Mouse (Mus musculus): ENCODE measurements around the gene Dhx58. TPM values are rescaled to one million over a fixed set of nuclear protein-coding genes. Genes with fewer than 3 reads are reported as not detected.
A peak's percentile ranks its signal among the peaks of the same experiment; 100 is the strongest.

Dhx58 gene
- 2.3 and 4.1 TPM in 2 replicates for total RNA-seq (2012; rRNA removed)

DNA sequence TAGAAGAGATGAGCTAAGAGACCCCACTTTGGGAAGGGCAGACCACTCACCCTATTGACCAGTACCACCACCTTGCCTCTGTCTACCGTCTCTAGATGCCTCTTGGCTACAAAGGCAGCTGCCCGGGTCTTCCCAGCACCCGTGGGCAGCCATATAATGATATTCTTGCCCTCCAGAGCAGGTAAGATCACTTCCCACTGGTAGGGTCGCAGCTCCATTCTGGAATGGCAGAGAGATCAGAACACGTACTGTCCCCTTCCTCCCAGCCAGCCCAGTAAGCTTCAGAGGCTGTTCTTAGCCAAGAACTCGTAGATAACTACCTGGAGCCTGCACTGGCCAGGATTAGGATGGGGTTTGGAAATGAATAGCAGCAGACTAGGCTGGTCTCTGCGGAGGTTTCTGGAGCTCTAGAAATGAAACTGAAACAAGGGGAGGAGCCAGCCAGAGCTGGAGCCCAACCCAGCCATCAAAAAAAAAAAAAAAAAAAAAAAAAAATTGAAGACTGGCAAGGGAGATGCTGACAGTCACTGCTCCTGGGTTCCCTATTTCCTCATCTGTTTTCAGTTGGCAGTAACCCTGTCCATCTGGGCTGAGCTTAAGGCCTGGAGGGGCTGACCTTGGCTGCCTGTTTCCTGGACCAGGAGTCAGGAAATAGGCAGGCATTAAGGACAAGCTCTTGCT lies at the start of gene Dhx58:
Gene Dhx58, minus strand, starts transcription at position 421 of the 681 bp plus-strand sequence.
- DNase-seq (ENCODE audit: low read depth, low spot score) = no peak
- Histone ChIP-seq H3K27ac (ENCODE audit: insufficient read depth, low read depth, low read length, poor library complexity, severe bottlenecking) (no peak within 1 kb of the TSS), H3K9me3 (ENCODE audit: control insufficient read depth, insufficient read depth, low read depth, low read length) (no peaks in the 10 kb centered on the region), H3K36me3 (ENCODE audit: control insufficient read depth, insufficient read depth, low read length, poor library complexity, severe bottlenecking) (peaks cover 43% of the 10 kb centered on the region), H3K4me3 (ENCODE audit: insufficient read depth in 1 of 2, low read depth in 1 of 2, low read length in 2 of 2, poor library complexity in 1 of 2, severe bottlenecking in 1 of 2) (no peak within 1 kb of the TSS), H3K9ac (ENCODE audit: insufficient read depth, low read depth, low read length, poor library complexity, severe bottlenecking) (no peak within 1 kb of the TSS), H3K4me1 (ENCODE audit: control insufficient read depth in 2 of 2, insufficient read depth in 2 of 2, low read length in 2 of 2, poor library complexity in 1 of 2) (peaks cover 2 to 14% of the 10 kb centered on the region in 2 experiments; a peak in 1 of 4 replicates)
- in situ Hi-C loops (cut with MboI; ENCODE audit: low sequenced_read_pairs in 2 of 2, unreplicated experiment in 2 of 2) = no loop called here
- TF ChIP-seq ZNF384 (IDR thresholded peaks at IDR 0.05; ENCODE audit: low read depth, low read length) (peak; percentile 52; the same call in 1 of the 2 replicates), CHD2 (IDR thresholded peaks at IDR 0.05; ENCODE audit: low read depth, low read length) (no peak), ZC3H11A (IDR thresholded peaks at IDR 0.05; ENCODE audit: borderline replicate concordance, low read depth, low read length) (no peak)

DNA sequence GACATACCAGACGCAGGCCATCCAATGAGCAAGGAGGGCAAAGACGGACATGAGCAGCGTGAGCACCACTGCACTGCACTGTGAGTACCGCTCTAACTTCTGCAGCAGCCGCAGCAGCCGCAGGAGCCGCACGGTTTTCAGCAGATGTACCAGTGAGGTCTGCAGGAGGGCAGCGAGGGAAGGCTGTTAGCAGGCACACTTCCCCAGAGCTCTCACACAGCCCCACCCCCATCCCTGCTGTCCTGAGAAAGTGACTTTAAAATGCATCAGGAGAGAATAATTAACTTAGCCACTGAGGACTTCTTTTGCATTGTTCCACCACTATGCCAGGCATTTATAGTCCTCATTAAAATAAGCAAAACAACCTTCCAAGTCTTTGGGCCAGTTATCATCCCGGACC lies 48.2 kb upstream of the Dhx58 start:
- in situ Hi-C loops (cut with MboI; ENCODE audit: low sequenced_read_pairs in 2 of 2, unreplicated experiment in 2 of 2) = no loop called here
- H3K9me3 ChIP-seq (ENCODE audit: control insufficient read depth, insufficient read depth, low read depth, low read length) = no peaks in the 10 kb centered on the region
- H3K36me3 ChIP-seq (ENCODE audit: control insufficient read depth, insufficient read depth, low read length, poor library complexity, severe bottlenecking) = no peaks in the 10 kb centered on the region
- DNase-seq (ENCODE audit: low read depth, low spot score) = no peak
- no peak overlapping the region for H3K9ac ChIP-seq (ENCODE audit: insufficient read depth, low read depth, low read length, poor library complexity, severe bottlenecking)
- H3K4me1 ChIP-seq (ENCODE audit: control insufficient read depth in 2 of 2, insufficient read depth in 2 of 2, low read length in 2 of 2, poor library complexity in 1 of 2) = no peaks in the 10 kb centered on the region
- TF ChIP-seq HCFC1 (IDR thresholded peaks at IDR 0.05; ENCODE audit: borderline replicate concordance, insufficient read depth, low read length) (no peak), ZNF384 (IDR thresholded peaks at IDR 0.05; ENCODE audit: low read depth, low read length) (no peak), ZC3H11A (IDR thresholded peaks at IDR 0.05; ENCODE audit: borderline replicate concordance, low read depth, low read length) (no peak), CHD2 (IDR thresholded peaks at IDR 0.05; ENCODE audit: low read depth, low read length) (no peak), MAFK (IDR thresholded peaks at IDR 0.05; ENCODE audit: insufficient read depth, low read depth, low read length) (no peak)
- no peak overlapping the region for H3K27ac ChIP-seq (ENCODE audit: insufficient read depth, low read depth, low read length, poor library complexity, severe bottlenecking)
- peak overlapping the region in 1 of 2 experiments; percentile 8; a peak in 1 of 4 replicates for H3K4me3 ChIP-seq (ENCODE audit: insufficient read depth in 1 of 2, low read depth in 1 of 2, low read length in 2 of 2, poor library complexity in 1 of 2, severe bottlenecking in 1 of 2)

DNA sequence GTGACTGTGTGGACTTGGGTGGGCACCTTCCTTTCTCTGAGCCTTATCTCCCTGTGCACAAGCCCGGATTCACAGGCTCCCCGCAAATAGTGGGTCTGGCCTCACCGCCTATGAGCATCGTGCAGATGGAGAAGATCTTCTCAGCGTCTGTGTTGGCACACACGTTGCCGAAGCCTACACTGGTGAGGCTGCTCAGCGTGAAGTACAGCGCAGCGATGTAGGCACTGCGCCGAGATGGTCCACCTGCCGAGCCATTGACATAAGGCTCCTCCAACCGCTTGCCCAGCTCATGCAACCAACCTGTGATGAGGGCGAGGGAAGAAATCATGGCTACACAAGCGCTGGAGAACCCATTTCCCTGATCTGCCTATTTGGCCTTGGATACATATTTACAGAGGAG lies 46.1 kb upstream of the Dhx58 start:
- no peaks in the 10 kb centered on the region for H3K36me3 ChIP-seq (ENCODE audit: control insufficient read depth, insufficient read depth, low read length, poor library complexity, severe bottlenecking)
- in situ Hi-C loops (cut with MboI; ENCODE audit: low sequenced_read_pairs in 2 of 2, unreplicated experiment in 2 of 2) = no loop called here
- TF ChIP-seq ZC3H11A (IDR thresholded peaks at IDR 0.05; ENCODE audit: borderline replicate concordance, low read depth, low read length) = no peak
- no peak for TF ChIP-seq MAFK (IDR thresholded peaks at IDR 0.05; ENCODE audit: insufficient read depth, low read depth, low read length)
- no peak for TF ChIP-seq ZNF384 (IDR thresholded peaks at IDR 0.05; ENCODE audit: low read depth, low read length)
- no peak for TF ChIP-seq HCFC1 (IDR thresholded peaks at IDR 0.05; ENCODE audit: borderline replicate concordance, insufficient read depth, low read length)
- TF ChIP-seq CHD2 (IDR thresholded peaks at IDR 0.05; ENCODE audit: low read depth, low read length) = no peak
- DNase-seq (ENCODE audit: low read depth, low spot score) = no peak
- H3K9me3 ChIP-seq (ENCODE audit: control insufficient read depth, insufficient read depth, low read depth, low read length) = no peaks in the 10 kb centered on the region
- peak overlapping the region in 1 of 2 experiments; percentile 13; a peak in 2 of 4 replicates for H3K4me3 ChIP-seq (ENCODE audit: insufficient read depth in 1 of 2, low read depth in 1 of 2, low read length in 2 of 2, poor library complexity in 1 of 2, severe bottlenecking in 1 of 2)
- peaks cover 4 to 9% of the 10 kb centered on the region in 2 experiments; a peak in 2 of 4 replicates for H3K4me1 ChIP-seq (ENCODE audit: control insufficient read depth in 2 of 2, insufficient read depth in 2 of 2, low read length in 2 of 2, poor library complexity in 1 of 2)
- H3K9ac ChIP-seq (ENCODE audit: insufficient read depth, low read depth, low read length, poor library complexity, severe bottlenecking) = no peak overlapping the region
- H3K27ac ChIP-seq (ENCODE audit: insufficient read depth, low read depth, low read length, poor library complexity, severe bottlenecking) = no peak overlapping the region

DNA sequence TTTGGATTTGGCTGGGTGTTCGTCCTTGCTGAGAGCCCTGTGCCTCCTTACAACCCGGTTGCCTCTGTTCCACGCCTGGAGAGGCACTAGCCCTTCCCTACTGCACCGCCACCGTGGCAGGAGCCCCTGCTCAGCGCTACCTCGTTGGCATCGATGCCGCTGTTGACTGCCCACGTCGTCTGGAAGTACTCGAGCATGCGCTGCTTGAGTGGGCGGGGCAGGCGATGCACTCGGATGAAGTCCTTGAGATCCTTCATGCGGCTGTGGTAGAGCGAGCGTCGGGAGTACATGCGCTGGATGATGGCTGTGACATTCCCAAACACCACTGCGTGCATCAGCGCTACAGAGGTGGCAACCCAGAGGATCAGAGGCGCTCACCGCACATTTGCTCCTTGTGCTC lies 45.4 kb upstream of the Dhx58 start:
- Histone ChIP-seq H3K9ac (ENCODE audit: insufficient read depth, low read depth, low read length, poor library complexity, severe bottlenecking) (peak overlapping the region; percentile 2; the same call in 1 of the 2 replicates), H3K27ac (ENCODE audit: insufficient read depth, low read depth, low read length, poor library complexity, severe bottlenecking) (no peak overlapping the region), H3K9me3 (ENCODE audit: control insufficient read depth, insufficient read depth, low read depth, low read length) (no peaks in the 10 kb centered on the region), H3K4me3 (ENCODE audit: insufficient read depth in 1 of 2, low read depth in 1 of 2, low read length in 2 of 2, poor library complexity in 1 of 2, severe bottlenecking in 1 of 2) (peak overlapping the region; percentile 46 to 49; a peak in 2 of 4 replicates), H3K4me1 (ENCODE audit: control insufficient read depth in 2 of 2, insufficient read depth in 2 of 2, low read length in 2 of 2, poor library complexity in 1 of 2) (peaks cover 4 to 9% of the 10 kb centered on the region in 2 experiments; a peak in 2 of 4 replicates), H3K36me3 (ENCODE audit: control insufficient read depth, insufficient read depth, low read length, poor library complexity, severe bottlenecking) (no peaks in the 10 kb centered on the region)
- no peak for DNase-seq (ENCODE audit: low read depth, low spot score)
- TF ChIP-seq MAFK (IDR thresholded peaks at IDR 0.05; ENCODE audit: insufficient read depth, low read depth, low read length) (no peak), HCFC1 (IDR thresholded peaks at IDR 0.05; ENCODE audit: borderline replicate concordance, insufficient read depth, low read length) (no peak), CHD2 (IDR thresholded peaks at IDR 0.05; ENCODE audit: low read depth, low read length) (no peak), ZC3H11A (IDR thresholded peaks at IDR 0.05; ENCODE audit: borderline replicate concordance, low read depth, low read length) (no peak), ZNF384 (IDR thresholded peaks at IDR 0.05; ENCODE audit: low read depth, low read length) (no peak)
- in situ Hi-C loops (cut with MboI; ENCODE audit: low sequenced_read_pairs in 2 of 2, unreplicated experiment in 2 of 2) = no loop called here
